Mouse (Mus musculus): ENCODE results near the gene Msi2.

GRCm38 (mm10) chr11:88560634-88561033 lies 157.7 kb downstream of the Msi2 start:
- no peak for TF ChIP-seq CTCF (conservative IDR thresholded peaks at IDR 0.05; ENCODE audit: low read length)
- TF ChIP-seq POU5F1 (IDR thresholded peaks at IDR 0.05; ENCODE audit: borderline replicate concordance, low read length), result no peak
- no peak for TF ChIP-seq NANOG (IDR thresholded peaks at IDR 0.05; ENCODE audit: borderline replicate concordance, low read length)

Measured in E14TG2a.4 (cell line).